Mouse (Mus musculus): ENCODE data around the gene Sez6l.

Sez6l gene

DNA sequence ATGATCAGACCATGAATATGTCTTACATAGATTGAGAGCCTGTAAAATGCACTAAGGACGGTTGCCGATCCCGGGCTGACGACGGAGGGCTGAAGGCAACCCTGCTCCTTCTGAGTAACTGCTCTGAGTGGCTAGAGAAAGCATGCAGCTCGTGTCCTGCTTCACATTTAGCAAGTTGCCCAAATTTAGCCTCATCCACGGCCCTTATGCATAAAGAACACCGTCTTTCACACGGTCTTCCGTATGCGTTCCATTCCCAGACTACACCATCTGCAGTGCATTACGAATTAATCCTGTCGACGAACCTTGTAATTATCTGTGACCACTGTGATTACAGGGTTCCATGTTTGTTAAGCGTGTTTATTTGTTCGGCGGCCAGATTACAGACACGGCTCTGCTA is 180.9 kb downstream of the Sez6l start:
- no peak for ATAC-seq (ENCODE audit: insufficient number of reproducible peaks, low FRiP score, low TSS enrichment)

DNA sequence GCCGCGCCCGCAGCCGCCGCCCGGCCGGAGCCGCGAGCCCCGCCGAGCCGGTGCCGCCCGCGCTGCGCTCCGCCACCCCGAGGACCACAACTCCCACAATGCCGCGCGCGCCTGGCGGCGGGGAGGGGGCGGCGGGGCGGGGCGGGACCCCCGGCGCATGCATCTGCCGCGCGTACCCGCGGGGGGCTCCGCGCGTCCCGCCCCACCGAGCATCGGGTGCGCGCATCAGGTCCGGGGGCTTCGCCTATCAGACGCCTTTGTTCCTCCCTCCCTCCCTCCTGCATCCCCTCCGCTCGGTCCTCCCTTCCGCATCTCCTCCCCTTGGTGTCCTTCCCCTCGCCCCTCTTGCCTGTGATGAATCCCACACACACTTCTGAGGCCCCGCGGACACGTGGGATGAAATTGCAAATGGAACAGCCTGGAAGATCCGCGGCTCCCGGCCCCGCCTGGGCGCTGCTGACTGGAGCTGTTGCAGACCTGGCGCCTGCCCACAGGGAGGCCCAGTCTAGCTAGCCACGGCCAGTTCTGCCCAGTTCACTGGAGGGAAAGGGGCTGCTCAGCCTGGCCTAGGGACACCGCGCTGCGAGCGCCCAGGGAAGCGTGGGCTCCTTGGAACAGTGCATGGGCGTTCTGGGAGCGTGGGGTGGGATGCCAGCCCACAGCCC is 182.1 kb downstream of the Sez6l start, which contains the start of gene Asphd2:
Gene Asphd2 (minus strand): TSS at position 88 of the 665 bp plus-strand sequence.
- peak; percentile 23; the same call in 1 of the 2 replicates for ATAC-seq (ENCODE audit: insufficient number of reproducible peaks, low FRiP score, low TSS enrichment)

DNA sequence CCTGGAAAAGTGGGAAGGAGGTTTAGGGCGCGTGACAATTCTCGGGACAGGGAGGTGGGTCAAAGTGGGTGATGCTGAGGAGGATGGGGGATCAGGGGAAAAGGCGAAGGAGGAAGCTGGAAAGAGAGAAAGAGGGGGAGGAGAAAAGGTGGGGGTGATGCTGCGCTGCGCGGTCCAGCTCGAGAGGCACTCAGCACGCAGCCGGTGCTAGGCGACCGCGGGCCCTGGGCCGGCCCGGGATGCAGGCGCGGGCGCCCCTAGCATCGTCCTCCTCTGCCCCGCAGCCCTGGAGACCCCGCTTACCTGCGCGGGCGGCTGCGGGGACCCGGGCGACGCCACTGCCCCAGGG is 182.6 kb downstream of the Sez6l start:
- peak; percentile 38; the same call in 1 of the 2 replicates for ATAC-seq (ENCODE audit: insufficient number of reproducible peaks, low FRiP score, low TSS enrichment)

DNA sequence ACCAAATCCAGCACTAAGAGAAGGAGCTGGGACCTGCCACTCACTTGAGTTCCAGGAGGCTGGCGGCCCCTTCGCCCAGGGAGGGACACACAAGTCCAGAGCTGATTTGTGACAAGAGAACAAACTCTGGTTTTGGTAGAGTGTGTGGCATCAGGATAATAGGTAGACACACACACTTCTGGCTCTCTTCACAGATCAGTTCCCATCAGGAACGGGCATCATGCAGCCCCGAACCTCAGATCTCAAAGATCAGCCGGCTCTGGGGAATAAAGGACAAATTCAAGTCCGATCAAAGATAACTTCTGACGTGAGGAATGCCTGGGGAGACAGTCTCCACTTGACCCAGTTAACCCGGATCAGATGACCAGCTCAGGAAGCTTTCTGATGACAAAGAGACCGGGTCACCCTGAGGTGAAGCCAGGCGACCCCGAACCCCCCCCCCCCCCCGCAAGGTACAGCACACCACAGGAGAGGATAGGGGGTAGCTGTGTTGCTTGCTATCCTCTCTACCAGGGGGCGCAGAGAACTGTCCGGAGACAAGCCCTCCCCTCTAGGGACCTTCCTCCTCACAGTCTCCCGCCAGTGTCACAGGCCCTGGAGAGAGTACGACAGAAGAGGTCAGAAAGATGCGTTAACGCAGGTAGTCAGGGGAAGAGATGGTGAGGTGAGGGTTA is 183.1 kb downstream of the Sez6l start:
- no peak for ATAC-seq (ENCODE audit: insufficient number of reproducible peaks, low FRiP score, low TSS enrichment)

DNA sequence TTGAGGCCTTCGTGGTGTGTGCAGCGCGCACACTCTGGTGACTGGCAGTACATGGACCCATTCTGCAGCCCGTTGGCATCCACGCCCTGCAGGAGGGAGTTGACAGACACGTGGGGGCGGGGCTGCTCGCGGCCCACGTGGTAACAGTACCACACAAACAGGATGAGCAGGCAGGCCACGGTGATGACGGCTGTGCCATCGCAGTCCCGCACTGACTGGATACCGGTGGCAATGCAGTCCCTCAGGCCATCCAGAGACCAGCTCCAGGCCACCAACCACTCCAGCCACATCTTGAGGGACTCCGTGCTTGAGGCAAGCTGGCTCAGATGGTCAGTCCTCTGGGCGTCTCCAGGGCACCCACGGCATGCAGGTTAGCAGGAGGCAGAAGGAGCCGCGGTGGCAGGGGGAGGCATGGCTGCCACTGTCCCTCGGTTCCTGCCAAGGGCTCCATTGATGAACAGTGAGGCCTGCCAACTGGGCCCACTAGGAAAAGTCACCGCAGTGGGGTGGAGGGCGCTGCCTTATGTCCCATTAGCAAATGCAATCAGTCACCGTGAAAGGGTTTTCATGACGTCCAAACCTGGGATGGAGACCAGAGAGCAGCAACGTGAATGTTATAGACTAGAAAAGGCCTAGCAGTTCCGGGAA is 185.2 kb downstream of the Sez6l start:
- no peak for ATAC-seq (ENCODE audit: insufficient number of reproducible peaks, low FRiP score, low TSS enrichment)

DNA sequence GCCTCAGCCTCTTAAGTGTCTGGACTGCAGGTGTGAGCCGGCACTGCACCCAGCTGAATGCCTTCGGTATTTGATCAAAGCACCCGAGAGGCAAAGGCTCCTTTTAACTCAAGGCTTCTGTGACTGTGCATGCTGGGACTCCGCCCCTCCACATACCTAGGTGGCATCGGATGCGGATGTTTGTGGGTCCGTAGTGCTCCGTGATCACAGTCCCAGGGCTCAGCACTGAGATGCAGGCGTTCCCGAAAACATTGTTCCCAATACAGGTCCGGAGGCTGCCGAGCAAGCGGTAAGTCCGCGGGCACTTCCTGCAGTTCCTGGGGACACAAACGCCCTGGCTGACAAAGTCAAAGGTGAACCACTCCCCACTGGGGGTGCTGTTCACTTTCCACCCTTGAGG is 186.0 kb downstream of the Sez6l start:
- ATAC-seq (ENCODE audit: insufficient number of reproducible peaks, low FRiP score, low TSS enrichment), result no peak

DNA sequence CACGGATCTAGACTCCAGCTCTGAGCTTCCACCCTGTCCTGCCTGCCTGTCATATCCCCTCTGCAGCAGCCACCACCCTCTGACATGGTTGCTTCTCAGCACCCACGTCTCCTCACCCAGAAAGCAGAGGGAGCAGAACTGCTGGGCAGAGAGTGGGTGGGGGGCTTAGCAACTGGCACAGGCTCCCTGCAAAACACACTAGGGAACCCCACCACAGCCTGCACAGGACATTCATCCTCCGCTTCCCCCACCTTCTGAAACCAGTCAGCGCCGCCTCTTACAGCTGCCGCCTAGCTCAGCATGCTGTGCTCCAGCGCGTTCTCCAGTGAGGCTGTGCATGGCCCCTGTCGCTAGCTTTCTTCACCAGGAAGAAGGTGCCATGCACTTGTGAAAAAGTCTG is 187.6 kb downstream of the Sez6l start:
- no peak for ATAC-seq (ENCODE audit: insufficient number of reproducible peaks, low FRiP score, low TSS enrichment)

DNA sequence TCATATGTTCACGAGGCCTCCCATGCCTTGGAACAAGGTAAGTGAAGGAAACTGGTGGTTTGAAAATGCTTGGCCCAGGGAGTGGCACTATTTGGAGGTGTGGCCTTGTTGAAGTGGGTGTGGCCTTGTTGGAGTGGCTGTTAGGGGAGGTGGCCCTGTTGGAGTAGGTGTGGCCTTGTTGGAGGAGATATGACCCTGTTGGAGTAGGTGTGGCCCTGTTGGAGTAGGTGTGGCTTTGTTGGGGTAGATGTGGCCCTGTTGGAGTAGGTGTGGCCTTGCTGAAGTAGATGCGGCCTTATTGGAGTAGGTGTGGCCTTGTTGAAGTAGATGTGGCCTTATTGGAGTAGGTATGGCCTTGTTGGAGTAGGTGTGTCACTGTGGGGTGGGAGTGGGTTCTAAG is 191.0 kb downstream of the Sez6l start:
- no peak for ATAC-seq (ENCODE audit: insufficient number of reproducible peaks, low FRiP score, low TSS enrichment)

DNA sequence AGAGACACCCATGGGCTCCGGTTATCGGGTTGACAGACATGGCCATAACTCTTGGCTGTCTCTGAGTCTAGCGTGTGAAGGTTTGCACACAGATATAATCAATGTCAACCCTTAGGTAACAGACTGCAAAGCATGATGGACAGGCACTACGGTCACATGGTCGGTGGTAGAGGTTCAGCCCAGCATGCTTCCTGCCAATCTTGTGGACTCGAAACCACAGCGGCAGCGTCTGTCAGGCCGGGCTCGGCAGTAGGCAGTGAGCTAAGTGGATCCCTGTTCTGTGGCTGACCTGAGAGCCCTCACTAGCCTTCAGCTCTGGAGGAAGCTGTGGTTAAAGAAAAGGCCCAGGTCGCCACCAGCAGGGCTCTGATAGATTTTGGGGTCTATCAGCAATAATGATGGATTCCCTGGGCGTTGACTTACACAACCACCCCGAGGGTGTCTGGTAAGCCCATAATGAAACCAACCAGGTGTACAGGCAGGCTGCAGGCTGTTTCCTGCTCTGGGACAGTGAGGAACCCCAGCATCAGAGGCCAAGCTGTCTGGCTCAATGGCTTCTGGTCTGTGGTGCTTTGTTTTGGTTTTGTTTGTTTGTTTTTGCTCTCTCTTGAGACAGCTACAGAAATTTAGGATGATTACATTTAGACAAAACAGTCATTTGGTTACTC is 192.0 kb downstream of the Sez6l start:
- ATAC-seq (ENCODE audit: insufficient number of reproducible peaks, low FRiP score, low TSS enrichment), result no peak

DNA sequence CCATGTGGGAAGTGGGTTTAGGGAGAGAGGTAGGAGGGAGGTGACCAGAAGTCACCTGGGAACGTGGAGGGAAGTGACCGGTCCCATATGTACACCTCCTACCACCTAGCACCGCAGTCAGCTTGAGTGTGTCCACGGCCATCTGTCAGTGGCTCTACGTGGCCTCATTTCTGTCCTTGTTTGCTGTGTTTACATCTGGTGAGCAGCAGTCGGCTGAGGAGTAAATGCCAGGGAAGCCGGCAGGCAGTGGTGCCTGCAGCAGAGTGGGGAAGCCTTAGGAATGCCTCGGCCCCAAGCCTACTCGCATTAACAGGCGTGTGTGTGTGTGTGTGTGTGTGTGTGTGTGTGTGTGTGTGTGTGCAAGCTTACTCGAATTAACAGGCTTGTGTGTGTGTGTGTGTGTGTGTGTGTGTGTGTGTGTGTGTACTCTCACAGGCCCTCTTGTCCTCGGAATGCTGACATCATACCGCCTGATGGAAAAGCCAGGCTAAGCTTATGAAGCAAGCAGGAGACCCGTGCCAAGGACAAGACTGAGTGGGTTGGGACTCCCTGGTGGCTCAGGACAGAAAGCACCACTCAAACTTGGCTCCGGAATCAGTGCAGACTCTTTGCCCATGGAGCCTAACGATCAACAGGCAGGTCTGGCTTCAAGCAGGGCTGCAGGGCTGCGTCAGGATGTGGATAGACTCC is 194.2 kb downstream of the Sez6l start:
- ATAC-seq (ENCODE audit: insufficient number of reproducible peaks, low FRiP score, low TSS enrichment), result peak; percentile 28; the same call in 1 of the 2 replicates

DNA sequence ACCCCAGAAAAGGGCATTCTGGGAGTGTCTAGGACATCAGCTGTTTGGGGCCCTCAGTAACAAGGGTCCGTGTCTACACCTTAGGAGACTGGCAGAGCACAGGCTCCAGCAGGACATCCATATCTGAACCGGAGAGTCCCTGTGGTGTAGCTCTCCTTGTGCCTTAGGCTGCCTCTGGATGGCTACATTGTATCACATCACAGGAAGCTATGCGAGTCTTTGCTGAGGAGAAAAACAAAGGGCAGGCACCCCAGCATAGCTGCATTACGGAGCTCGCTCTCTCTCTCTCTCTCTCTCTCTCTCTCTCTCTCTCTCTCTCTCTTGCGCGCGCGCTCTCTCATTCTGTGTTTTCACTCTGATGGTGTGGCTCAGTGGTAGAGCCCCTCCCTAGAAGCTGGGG is 194.9 kb downstream of the Sez6l start:
- no peak for ATAC-seq (ENCODE audit: insufficient number of reproducible peaks, low FRiP score, low TSS enrichment)

DNA sequence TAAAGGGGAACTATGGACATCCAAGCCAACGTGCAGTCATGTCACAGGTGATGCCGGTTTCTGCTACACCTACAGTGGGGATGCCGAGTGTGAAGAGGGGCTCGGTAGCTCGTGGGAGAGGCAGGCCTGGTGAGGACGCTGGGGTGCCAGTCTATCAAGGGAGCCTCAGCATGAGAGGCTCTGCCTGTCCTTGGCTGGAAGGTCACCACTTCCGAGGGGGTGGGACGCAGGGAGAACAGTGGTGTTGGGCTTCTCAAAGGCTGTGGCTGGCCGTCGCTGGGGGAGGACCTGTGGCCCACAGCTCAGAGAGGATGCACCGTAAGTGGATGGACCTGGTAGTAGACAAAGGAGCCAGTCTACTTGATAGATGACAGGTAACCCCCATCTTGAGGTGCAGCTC is 195.8 kb downstream of the Sez6l start:
- ATAC-seq (ENCODE audit: insufficient number of reproducible peaks, low FRiP score, low TSS enrichment), result no peak

DNA sequence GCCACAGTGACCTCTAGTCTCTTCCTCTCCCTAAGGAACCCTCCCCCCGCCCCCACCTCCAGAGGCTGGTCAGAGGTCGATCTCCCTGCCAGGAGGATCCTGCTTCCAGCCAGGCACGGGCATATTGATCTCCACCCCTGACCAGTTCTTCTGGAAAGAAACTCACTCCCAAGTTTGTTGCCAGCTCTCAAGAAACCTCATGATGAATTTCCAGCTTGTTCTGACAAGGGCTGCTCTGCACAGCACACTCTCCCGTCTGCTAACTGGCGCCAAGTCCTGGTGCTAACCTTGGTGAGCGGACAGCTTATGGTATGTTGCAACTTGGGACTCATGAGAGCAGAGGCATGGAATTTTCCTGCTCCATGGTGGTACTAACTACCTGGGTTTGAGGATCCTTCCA is 198.3 kb downstream of the Sez6l start:
- ATAC-seq (ENCODE audit: insufficient number of reproducible peaks, low FRiP score, low TSS enrichment), result no peak

DNA sequence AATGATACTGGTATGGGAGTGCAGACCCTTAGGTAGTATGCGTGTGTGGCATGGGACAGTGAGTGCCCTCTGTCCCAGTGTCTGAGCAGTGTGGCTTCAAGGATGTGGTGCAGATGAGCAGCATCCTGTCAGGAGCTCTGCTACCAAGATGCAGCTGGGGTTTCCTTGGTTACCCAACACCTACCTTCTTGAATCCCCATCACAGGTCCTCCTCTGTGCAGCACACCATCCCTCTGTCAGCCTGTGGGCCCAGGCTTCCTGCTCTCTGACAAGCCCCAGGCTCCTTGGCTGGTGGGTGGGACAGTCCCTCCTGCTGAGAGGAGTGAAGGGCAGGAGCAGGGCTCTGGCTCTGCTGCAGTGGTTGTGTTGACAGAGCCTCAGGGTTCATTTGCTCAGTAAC is 199.6 kb downstream of the Sez6l start:
- ATAC-seq (ENCODE audit: insufficient number of reproducible peaks, low FRiP score, low TSS enrichment), result no peak

DNA sequence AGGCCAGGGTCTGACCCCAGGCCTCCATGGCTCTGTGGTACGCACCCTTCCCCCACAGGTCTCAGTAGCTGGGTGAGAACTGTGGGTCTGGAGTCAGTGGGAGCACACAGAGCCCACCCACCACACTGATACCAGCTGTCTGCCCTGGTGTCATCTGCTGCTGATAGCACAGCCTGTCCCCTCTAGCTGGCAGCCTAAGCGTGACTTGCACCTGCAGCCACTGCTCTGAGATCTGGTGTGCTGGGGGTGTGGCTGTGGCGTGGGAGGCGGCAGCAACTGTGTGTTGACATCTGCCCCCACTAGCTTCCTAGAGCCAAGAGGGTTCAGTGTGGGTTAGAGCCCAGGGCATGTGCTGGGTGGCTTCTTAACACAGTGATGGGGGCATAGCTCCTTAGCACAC is 200.9 kb downstream of the Sez6l start:
- no peak for ATAC-seq (ENCODE audit: insufficient number of reproducible peaks, low FRiP score, low TSS enrichment)

DNA sequence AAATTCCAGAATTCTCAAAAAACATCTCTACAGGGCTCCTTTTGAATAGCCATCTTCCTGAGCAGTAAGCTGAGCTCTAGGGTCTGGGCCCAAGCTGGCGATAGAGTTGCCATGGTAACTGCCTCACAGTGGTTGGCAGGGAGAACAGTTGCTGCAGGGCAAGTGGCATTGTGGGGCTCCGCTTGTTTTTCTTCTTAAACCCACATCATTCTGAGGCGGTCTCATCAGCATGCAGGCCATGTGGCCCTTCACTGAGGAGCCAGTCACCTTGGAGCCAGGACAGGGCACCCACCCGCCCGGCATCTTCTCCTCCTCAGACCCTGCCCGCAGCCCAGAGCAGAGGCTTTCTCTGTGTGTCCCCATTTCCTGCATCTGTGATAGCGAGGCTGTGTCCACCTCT is 205.1 kb downstream of the Sez6l start:
- ATAC-seq (ENCODE audit: insufficient number of reproducible peaks, low FRiP score, low TSS enrichment), result no peak

DNA sequence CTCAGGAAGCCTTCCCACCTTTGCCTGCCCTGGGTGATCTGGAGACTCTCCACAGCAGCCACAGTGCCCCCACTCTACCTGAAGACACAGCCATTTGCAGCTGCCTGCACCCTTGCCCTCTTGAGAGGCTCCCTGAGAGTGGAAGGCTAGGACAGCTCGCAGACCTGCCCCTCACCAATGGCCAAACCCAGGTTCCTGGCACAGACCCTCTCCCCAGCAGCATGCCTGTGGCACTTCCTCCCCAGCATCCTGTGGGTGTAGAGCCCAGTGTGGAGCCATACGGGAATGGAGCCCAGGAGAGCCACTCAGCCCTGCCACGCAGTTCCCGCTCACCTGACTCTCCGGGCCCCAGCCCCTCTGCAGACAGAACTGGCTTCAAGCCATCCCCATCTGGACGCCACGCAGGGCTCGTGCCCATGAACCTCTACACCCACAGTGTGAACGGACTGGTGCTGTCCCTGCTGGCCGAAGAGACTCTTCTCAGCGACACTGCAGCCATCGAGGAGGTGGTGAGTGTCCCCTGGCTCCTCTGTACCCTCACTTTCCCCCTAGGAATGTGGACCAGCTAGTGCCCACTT is 206.7 kb downstream of the Sez6l start:
- ATAC-seq (ENCODE audit: insufficient number of reproducible peaks, low FRiP score, low TSS enrichment), result no peak

DNA sequence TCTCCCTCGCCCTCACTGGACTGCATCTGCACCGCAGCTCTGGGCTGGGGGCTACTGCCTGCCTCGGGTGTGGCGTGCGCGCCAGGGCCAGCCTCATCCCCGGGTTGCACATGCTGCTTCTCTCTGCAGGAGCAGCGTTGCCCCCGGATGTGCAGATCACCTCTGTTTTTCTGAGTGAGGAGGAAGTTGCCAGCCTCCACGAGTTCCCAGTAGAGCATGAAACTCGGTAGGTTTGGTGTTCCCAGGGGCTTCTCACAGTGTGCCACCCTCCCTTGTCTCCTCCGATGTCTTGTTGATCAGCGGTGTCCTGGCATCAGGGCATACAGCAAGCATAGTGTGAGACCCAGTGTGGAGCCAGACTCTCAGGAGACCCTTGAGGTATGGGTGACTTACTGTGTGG is 207.7 kb downstream of the Sez6l start:
- no peak for ATAC-seq (ENCODE audit: insufficient number of reproducible peaks, low FRiP score, low TSS enrichment)

All from cerebellum, adult (tissue).